Mouse (Mus musculus) neutrophil, adult 59 days (primary cell): ENCODE measurements around the gene Elac2. TPM values are rescaled to one million over a fixed set of nuclear protein-coding genes. Genes with fewer than 3 reads are reported as not detected.

ENCODE experiments used
- total RNA-seq, 2 experiments: library from RNA; stranded (reverse); gene quantifications; 1 replicate in 1 of 2; 2 replicates in 1 of 2; pipeline ENCODE4 v1.2.4; 2023

Elac2 gene
- total RNA-seq, result 1 to 10 TPM; 7.1 to 8.1 TPM

GRCm38 (mm10) chr11:64978720-64979488 lies at the start of gene Elac2:
Gene Elac2, plus strand, starts transcription at chr11:64979038.

Other genes starting within 250 kb of the Elac2 start
- gene 1700086D15Rik, start 180.9 kb downstream of the Elac2 start, total RNA-seq, result not detected
- gene Arhgap44, start 183.9 kb downstream of the Elac2 start, total RNA-seq, result not detected